Mouse (Mus musculus) neural tube, postnatal 0 days (tissue): ENCODE results near the gene Hist2h3c1. TPM values are rescaled to one million over a fixed set of nuclear protein-coding genes. Genes with fewer than 3 reads are reported as not detected.

Experiments used
- microRNA-seq: library from miRNA; unstranded; fragments of <30 nt; microRNA quantifications from one replicate; pipeline ENCODE4, GENCODE M21; 2016
- polyA plus RNA-seq: library from polyadenylated mRNA; unstranded; fragments of >200 nt; fragmentation: Nextera tagmentation; extraction: Ambion mirVana; gene quantifications from 2 replicates; pipeline ENCODE4 v1.2.1, GENCODE M21; 2015

The Hist2h3c1 gene
- polyA plus RNA-seq = 0.36 and 0.65 TPM in 2 replicates

GRCm38 (mm10) chr3:96246427-96246856 lies at the start of gene Hist2h3c1:
TSS of gene Hist2h3c1 (plus strand) at chr3:96246685.

GRCm38 (mm10) chr3:96219661-96220130 lies 26.8 kb upstream of the Hist2h3c1 start, which contains the start of the genes Bola1 and Hist2h2ab:
TSS of gene Bola1 (minus strand) at chr3:96219709.
TSS of gene Hist2h2ab (plus strand) at chr3:96219865.

GRCm38 (mm10) chr3:96220765-96221639 lies 25.5 kb upstream of the Hist2h3c1 start, which contains the start of the genes Hist2h2ac and Hist2h2be:
TSS of gene Hist2h2ac (minus strand) at chr3:96220880.
TSS of gene Hist2h2be (plus strand) at chr3:96221119.

GRCm38 (mm10) chr3:96238954-96239793 lies 7.3 kb upstream of the Hist2h3c1 start, which contains the start of gene Hist2h3c2:
TSS of gene Hist2h3c2 (minus strand) at chr3:96239127.

GRCm38 (mm10) chr3:96239949-96240798 lies 6.3 kb upstream of the Hist2h3c1 start, which contains the start of gene Hist2h2aa2:
TSS of gene Hist2h2aa2 (minus strand) at chr3:96240276.

GRCm38 (mm10) chr3:96245003-96245886 lies 1.2 kb upstream of the Hist2h3c1 start, which contains the start of gene Hist2h2aa1:
TSS of gene Hist2h2aa1 (plus strand) at chr3:96245497.

GRCm38 (mm10) chr3:96262979-96263550 lies 16.6 kb downstream of the Hist2h3c1 start, which contains the start of gene Hist2h4:
TSS of gene Hist2h4 (minus strand) at chr3:96263311.

GRCm38 (mm10) chr3:96268051-96268775 lies 21.7 kb downstream of the Hist2h3c1 start, which contains the start of gene Hist2h3b:
TSS of gene Hist2h3b (plus strand) at chr3:96268654.

GRCm38 (mm10) chr3:96269511-96270474 lies 23.3 kb downstream of the Hist2h3c1 start, which contains the start of gene Hist2h2bb:
TSS of gene Hist2h2bb (plus strand) at chr3:96269752.

GRCm38 (mm10) chr3:96293787-96294186 lies 47.3 kb downstream of the Hist2h3c1 start, which contains the start of gene Fcgr1:
TSS of gene Fcgr1 (minus strand) at chr3:96293969.

Small RNA genes within 50 kb of the gene (microRNA-seq; reads per million reads assigned to microRNA genes)
- gene Gm44492 (not detected), gene Gm47311 (not detected), gene Gm47313 (not detected)

Other genes starting within 250 kb of the Hist2h3c1 start
- gene Vps45, start 188.2 kb upstream of the Hist2h3c1 start, polyA plus RNA-seq = 56.3 and 64.0 TPM in 2 replicates
- gene Otud7b, start 142.2 kb upstream of the Hist2h3c1 start, polyA plus RNA-seq = 13.2 and 16.9 TPM in 2 replicates
- gene Mtmr11, start 84.7 kb upstream of the Hist2h3c1 start, polyA plus RNA-seq = 12.2 and 13.3 TPM in 2 replicates
- 116 and 128 TPM in 2 replicates for gene Sf3b4, start 74.4 kb upstream of the Hist2h3c1 start, polyA plus RNA-seq
- 133 and 142 TPM in 2 replicates for gene Sv2a, start 65.5 kb upstream of the Hist2h3c1 start, polyA plus RNA-seq
- 68.0 and 74.2 TPM in 2 replicates for gene Bola1, start 27.0 kb upstream of the Hist2h3c1 start, polyA plus RNA-seq
- gene Hist2h2ab, start 26.8 kb upstream of the Hist2h3c1 start, polyA plus RNA-seq = 0.93 TPM in 1 of 2 replicates, not detected in the other
- 2.5 and 2.6 TPM in 2 replicates for gene Hist2h2ac, start 25.8 kb upstream of the Hist2h3c1 start, polyA plus RNA-seq
- 3.0 and 3.5 TPM in 2 replicates for gene Hist2h2be, start 25.6 kb upstream of the Hist2h3c1 start, polyA plus RNA-seq
- 0.76 and 1.1 TPM in 2 replicates for gene Hist2h3c2, start 7.6 kb upstream of the Hist2h3c1 start, polyA plus RNA-seq
- 38.3 and 48.6 TPM in 2 replicates for gene Hist2h2aa2, start 6.4 kb upstream of the Hist2h3c1 start, polyA plus RNA-seq
- 8.1 and 14.3 TPM in 2 replicates for gene Hist2h2aa1, start 1.2 kb upstream of the Hist2h3c1 start, polyA plus RNA-seq
- gene Hist2h4, start 16.6 kb downstream of the Hist2h3c1 start, polyA plus RNA-seq = 6.8 and 9.0 TPM in 2 replicates
- 10.3 and 10.6 TPM in 2 replicates for gene Hist2h3b, start 22.0 kb downstream of the Hist2h3c1 start, polyA plus RNA-seq
- gene Hist2h2bb, start 23.1 kb downstream of the Hist2h3c1 start, polyA plus RNA-seq = 1.4 TPM in 1 of 2 replicates, not detected in the other
- 3.0 and 3.6 TPM in 2 replicates for gene Fcgr1, start 47.3 kb downstream of the Hist2h3c1 start, polyA plus RNA-seq
- 0.21 TPM in 1 of 2 replicates, not detected in the other for gene BC107364, start 205.6 kb downstream of the Hist2h3c1 start, polyA plus RNA-seq